Mouse (Mus musculus) spleen, postnatal 36 days (tissue): ENCODE results near the gene Gm49368.

Experiments used
- DNase-seq, 2 experiments: peaks; one replicate each; pipeline ENCODE4 v3.0.0; 2022; ENCODE audit warnings: low spot score in 2 of 2, mixed read lengths in 1 of 2

Gm49368 gene

DNA sequence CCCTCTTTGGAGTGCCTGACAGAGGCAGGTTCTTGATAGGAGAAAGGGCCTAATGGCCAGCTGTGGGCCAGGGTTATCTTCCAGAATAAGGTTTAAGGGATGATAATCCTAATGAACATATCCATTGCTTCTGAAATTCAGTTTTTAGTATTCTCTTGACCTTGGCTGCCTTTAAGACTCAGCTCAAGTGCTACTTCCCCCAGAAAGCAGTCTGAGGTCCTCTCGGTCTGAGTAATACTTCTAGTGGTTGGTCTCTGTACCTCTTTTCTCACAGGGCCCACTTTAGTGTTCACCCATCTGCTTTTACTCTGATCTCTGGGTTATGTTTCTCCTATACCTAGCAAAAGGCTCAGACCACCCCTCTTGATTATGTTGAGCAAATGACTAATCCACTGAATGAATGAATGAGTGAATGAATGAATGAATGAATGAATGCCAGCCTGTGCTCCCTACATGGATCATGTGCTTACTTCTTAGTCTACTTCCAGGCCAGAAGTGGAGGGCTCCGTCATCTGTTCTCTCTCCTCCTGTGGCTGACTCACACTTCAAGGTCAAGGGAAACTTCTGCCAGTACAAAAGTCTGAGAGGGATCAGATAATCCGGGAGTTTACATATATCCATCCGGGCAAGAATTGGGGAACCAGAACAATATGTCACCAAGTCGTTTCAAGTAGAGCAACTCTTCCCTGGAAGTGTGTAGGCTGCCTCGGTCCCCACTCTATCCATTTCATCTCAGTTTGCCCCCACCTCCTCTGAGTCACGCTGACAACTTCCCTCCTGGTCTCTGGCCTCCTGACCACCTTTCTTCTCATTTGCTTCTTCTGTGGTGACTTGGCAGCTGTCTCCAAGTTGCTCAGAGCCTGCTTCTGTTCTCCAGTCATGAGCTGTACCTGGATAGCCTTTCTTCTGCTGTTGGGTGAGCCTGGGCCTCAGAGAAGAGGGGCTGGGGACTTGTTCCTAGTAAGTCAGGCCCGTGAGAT lies 66.5 kb downstream of the Gm49368 start, which contains the start of gene Itgax:
Gene Itgax, plus strand, starts transcription at position 807 of the 980 bp plus-strand sequence.
- DNase-seq = no peak

DNA sequence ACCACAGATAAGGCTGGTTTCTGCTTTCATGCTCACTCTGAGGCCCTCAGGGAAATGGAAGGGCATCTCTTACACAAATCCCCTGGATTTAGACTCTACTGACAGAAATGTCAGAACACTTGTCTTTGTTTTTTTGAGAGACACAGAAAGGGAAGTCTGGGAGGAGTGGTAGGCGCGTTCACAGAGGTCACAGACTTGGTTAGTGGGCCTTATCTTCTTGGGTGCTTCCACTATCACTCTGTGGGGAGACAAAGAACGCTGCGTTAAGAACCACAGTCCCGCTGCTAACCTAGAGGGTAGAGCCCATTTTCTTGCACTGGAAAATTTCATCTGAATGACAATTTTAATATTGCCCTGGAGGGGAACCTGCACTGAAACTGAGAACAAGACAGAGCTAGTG lies 69.7 kb downstream of the Gm49368 start:
- DNase-seq = peak; percentile 47 to 54

DNA sequence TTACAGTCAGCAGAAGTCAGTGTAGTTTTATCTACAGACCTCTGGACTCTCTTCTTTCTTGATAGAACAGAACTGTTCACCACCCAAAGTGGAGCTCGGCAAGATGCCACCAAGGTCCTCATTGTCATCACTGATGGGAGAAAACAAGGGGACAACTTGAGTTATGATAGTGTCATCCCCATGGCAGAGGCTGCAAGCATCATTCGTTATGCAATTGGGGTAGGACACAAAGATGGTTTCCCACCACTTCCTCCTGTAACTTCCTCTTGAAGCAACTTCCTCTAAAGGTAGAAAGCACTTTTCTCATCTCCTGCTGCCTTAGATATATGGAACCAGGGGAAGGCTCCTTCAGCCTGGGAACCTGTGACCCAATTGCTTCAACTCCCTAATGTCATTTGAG lies 71.1 kb downstream of the Gm49368 start:
- DNase-seq = peak; percentile 55 to 66

DNA sequence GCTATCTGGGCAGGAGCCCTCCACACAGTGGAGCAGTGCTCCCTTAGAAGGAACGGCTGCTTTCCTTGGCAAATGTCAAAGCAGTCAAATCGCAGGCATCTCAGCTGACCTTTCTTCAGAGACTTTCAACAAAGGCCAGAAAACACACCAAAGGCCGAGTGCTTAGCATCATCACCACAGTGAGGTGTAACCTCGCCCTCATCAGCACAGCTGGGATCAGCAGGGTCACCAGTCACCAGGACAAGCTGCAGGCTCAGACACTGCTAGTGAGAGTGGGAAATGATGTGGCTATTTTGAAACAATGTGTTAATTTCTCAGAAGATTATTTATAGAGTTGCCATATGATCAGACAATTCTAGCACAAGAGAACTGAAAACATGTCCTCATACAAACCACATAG lies 74.4 kb downstream of the Gm49368 start:
- no peak for DNase-seq

DNA sequence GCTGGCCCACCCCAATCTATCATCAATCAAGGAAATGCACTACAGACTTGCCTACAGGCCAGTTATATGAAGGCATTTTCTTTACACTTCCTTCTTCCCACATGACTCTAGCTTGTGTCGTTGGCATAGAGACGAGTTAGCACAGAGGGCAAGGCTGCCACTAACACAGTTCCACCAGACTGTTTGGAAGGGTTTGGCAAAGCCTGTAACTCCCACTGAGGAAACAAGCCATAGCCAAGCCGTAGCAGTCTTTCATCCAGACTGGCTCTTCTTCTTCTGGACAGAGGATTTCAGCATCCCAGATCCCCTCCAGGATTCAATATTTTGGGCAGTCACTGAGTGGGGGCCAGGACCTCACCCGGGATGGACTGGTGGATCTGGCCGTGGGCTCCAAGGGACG lies 77.1 kb downstream of the Gm49368 start:
- DNase-seq = no peak

DNA sequence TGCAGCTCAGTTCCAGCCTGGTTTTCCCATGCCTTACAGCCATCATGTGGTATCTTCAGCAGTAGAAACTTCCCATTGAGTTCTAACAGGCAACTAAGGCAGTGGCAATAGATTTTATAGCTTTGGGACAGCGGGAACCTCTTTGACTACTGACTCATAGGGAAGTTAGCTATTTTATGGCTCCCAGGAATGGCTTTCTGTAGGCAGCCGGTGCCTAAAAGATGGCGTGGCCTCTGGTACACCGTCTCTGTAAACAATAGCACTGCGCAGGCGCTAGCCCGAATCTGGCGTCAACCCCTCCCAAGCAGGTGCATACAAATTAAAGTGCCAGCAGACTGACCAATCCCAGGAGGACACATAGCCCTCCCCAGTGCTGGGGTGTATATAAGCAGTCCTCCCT lies 88.5 kb downstream of the Gm49368 start:
- no peak for DNase-seq

DNA sequence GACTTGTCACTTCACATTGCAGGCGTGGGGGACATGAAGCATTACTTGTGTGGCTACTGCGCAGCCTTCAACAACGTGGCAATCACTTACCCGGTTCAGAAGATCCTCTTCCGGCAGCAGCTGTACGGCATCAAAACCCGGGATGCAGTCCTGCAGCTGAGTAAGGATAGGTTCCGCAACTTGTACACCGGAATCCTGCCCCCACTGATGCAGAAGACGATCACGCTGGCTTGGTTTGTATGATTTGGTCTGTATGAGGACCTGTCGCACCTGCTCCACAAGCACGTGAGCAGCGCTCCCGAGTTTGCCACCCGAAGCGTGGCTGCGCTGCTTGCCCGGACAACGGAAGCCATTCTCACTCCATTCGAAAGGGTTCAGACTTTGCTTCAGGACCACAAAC lies 91.6 kb downstream of the Gm49368 start, which contains the start of gene Itgad:
Gene Itgad, plus strand, starts transcription at position 301 of the 400 bp plus-strand sequence.
- DNase-seq = no peak

DNA sequence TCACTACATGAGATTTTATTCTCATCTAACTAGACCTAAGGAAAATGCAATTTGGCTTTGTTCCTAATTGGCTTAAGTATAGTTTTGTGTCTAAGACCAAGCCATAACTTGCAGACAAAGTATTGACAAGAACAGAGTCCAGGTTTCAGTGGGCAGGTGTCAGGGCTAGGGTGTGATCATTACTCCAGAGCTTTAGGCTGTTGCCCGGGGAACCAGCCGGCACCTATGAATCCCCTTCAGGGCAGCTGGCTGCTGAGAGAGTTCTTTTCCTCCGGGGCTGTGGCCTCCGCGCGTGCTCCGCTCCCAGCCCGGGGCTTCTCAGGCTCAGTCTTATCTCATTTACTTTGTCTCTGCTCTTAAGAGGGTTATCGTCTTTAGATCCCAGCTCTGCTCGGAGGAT lies 92.4 kb downstream of the Gm49368 start:
- no peak for DNase-seq

DNA sequence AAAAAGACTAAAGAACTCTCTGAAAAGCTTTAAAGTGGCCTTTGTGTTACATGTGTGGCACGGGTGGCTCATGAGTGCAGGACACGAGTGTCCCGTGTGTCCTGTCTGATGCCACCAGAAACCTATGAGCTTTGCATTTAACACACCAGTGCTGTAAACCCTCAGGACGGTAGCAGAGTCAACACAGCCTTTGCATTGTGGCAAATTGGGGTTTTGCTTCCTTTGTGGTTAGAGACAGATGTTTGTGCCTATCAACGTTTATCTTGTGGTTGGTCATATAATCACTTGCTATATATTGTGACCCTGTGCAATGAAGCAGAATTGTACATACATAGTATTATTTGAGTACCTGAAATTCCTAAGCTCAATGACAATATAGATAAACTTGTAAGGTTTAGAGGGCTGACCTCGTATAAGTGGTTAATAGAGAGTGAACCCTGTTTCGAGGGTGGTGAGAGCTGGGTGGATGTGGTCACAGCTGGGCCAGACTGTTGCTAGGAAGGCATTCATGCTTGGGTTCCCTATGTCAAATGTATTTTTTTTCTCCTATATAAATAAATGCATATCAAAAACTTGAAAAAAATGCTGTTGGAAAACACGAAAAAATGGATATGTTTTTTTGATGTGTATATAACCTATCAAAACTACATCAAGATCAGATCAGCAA lies 96.3 kb downstream of the Gm49368 start:
- peak in 1 of 2 experiments; percentile 38 for DNase-seq

DNA sequence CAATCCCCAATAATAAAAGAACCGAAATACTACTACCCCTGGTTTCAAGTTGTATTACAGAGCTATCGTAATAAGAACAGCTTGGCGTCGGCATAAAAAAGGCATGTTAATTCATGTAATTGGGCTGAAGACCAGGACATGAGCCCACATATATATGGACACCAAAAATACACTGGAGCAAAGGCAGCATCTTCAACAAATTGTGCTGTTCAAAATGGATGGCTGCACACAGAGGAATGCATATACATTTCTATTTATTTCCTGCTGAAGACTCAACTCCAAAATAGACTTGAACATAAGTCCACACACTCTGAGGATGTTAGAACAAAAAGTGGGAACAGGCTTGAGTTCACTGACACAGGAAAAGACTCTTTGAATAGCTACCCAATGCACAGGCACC lies 101.5 kb downstream of the Gm49368 start:
- no peak for DNase-seq

DNA sequence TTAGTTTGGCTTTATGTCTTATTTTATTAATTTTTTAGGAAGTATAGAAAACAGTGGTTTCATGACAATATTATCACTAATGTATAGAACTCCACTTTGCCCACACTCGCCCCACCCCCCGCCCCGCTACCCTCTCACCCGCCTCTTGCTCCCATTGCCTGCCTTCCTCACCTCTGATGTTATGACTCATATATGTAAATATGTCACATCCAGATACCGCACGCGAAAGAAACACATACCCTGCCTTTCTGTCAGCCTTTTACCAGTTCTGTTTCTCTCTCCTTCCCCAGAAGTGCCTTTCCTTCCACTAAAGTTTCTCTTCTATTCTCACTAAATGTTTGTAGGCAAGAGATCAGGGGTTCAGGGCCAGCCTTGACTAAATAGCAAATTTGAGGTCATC lies 103.9 kb downstream of the Gm49368 start:
- DNase-seq = no peak

DNA sequence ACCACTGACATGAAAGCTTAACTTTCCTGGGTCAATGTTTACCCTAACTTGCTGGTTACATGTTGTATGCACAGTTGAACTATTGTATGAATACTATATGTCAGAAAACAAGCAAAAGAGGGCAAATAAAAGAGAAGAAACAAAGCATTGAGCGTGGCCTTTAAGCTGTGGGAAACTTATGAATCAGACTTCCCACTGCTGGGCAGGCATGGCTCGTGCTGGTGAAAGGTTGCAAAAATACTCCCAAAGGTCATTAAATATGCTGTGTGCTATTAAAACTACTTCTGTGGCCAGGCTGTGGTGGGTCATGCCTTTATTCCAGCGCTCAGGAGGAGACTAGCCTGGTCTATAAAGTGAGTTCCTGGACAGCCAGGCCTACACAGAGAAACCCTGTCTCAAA lies 107.5 kb downstream of the Gm49368 start:
- no peak for DNase-seq
